Mouse (Mus musculus) embryo, embryonic 9.5 days (tissue): ENCODE measurements around the gene Fgfr2.

Experiments used
- DNase-seq: peaks from one replicate; pipeline ENCODE4 v3.0.0-alpha.2; 2017; ENCODE audit errors: extremely low spot score

The Fgfr2 gene

DNA sequence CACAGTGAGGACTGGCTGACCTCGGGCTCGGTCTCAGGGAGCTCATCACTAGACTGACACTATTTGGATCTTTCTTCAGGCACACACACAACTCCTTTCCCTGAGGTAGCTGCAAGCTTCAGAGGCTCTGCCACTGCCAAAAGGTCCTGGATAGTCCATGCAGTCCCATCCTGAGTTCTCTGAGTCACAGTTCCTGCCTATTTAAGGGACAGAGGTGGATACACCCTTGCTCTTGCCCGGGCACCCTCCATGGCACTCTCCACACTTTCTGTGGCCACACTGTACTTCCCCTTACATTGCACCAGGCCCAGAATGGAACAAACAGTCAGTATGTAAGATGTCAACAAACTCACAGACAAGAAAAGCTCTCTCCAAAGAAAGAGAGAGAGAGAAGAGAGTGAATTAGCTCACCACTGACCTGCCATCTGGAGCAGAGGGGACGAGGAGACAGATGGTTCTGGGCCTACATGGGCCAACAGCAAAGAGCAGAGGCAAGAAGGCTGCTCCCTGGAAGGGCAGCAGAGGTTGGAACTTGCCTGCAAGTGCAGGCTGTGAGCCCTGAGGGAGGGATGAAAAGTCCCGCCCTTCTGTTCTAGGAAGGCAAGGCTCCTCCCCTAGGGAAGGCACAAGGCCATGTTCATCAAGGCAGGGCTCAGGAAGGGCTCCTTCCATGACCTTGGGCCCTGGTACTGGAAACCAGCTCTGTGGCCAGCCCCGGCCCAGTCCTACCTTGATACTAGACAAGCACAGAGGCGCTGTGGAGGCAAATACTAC, 346.6 kb downstream of the Fgfr2 start:
- DNase-seq: no peak

DNA sequence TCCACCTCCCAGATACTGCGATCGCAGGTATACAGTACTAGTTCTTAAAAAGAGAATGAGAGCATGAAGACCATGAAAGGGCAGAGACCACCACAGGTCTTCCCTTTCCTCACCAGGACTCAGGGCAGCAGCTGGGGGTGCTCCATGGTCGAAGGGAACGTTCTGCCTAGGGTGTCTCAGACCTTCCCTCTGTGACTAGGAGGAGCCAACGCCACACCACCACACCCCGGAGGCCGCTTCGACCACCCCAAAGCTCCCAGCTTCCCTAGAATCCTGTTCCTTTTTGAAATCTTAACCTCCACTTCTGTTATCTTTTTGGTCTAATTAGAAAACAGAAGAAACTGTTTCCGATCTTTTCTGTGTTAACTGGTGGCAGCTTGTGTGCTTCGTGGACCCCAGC, 347.2 kb downstream of the Fgfr2 start:
- DNase-seq: no peak

DNA sequence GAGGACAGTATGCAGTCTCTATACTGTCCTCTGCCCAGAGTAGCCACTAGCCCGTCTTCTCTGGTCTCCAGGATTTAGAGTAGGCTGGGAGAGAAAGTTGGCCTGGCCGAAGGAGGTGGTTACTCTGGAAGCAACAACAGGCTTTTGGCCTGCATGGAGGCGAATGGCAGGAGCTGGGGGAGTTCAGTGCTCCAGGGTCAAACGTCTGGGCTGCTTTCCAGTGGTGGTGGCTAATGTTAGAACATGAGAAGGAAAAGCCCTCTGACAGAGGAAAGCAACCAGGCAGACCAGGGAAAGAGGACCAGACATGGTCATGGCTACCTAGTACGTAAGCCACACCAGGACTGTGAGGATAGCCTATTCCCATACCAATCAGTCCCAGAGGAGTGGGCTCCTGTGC, 347.8 kb downstream of the Fgfr2 start:
- DNase-seq: no peak

DNA sequence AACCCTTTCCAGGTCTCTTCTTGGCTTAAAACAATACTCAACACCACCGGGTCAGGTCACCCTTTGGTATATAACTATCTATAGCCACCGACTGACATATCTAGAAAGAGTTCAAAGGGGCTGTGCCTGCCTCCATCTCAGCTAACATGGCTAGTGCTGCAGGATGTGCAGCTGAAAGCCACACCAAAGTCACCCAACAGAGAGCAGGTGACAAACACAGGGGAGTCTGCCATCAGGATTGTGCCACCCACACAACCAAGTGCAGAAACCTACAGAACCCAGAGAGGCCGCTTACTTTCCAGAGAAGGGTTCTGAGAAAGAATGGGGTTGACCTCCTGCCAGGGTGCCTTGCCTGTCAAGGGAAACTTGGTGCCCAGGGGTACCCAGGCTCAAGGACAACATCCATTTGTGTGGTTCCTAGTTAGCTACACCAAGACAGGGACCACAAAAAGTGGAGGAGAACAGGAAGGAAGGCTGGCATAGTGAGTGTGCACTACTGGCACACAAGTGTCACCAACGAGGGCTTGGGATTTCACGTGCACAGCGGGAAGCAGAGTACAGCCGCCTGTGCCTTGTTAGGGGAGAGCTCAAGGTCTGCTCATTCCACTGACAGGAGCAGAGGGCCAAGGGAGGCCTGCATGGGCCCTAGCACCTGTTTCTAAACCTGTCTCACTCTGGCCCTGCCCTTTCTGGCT, 350.0 kb downstream of the Fgfr2 start:
- DNase-seq: no peak

DNA sequence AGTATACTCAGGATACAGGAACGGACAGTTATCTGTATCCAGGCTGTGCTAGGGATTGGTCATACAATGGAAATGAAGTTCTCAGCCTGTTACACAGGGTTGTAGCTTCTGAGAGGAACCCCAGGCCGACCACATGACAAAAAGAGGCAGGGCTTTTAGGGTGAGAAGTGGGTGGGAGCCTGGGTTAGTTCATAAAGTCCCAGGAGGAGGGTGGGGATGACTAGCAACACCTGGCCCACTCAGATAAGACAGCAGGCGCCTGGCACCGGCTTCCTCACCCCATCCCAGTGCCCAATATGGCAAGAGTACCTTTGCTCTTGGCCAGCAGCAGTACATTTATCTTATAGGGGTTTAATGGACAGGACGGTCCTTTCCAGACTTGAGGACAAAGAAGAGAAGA, 350.7 kb downstream of the Fgfr2 start:
- DNase-seq: no peak

DNA sequence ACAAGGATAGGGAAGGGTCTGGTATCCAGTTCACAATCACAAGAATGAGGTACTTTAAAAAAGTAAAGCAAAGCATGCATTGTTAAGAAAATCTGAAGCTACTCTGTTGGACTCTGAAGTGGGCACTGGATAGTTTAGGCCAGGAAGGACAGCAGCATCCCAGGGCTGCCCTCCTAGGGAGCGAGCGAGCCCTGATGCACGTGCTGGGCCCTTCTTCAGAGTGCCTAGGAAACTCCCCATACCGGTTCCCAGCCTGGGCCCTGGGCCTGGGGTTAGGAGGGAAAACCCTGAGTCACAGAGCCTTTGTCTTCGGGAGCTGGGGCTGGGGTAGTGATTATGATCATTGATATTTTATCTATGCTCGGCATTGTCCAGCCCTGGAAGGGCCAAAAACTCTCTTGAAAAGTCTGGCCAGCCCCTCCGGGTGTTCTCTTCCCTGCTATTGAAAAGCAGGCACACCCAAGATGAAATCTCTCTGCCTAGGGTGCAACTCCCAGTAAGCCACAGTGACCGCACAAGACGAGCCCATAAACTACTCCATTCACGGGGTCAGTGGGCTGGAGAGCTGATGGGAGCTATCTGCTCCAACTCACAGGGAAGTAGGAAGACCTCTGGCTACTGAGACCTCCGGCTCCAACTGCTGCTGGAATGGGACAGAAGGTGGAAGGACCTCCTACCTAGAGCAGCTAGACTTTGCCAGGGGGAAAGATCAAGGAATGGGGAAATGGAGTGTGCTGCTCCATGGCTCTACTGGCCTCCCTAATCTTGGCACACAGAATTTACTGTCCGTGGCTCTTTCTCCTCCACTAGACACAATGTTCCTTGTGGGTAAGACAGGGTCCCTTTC, 354.4 kb downstream of the Fgfr2 start:
- no peak for DNase-seq

DNA sequence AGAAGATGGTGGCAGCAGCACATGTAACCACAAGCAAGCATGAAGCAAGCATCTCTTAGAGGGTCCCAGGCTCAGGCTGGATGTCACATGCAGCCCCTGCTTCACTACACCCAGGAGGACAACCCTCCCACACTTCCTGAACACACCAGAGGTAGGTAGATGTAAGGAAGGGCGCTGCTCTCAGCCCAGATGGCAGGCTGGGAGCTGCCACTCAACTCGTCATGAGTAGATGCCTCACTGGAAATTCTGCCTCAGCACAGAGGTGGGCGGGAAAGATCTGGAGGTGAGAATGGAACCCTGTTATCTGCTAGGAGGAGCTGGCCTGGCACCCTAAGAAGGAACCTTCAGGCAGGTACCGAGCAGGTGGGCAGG, 355.2 kb downstream of the Fgfr2 start:
- no peak for DNase-seq

DNA sequence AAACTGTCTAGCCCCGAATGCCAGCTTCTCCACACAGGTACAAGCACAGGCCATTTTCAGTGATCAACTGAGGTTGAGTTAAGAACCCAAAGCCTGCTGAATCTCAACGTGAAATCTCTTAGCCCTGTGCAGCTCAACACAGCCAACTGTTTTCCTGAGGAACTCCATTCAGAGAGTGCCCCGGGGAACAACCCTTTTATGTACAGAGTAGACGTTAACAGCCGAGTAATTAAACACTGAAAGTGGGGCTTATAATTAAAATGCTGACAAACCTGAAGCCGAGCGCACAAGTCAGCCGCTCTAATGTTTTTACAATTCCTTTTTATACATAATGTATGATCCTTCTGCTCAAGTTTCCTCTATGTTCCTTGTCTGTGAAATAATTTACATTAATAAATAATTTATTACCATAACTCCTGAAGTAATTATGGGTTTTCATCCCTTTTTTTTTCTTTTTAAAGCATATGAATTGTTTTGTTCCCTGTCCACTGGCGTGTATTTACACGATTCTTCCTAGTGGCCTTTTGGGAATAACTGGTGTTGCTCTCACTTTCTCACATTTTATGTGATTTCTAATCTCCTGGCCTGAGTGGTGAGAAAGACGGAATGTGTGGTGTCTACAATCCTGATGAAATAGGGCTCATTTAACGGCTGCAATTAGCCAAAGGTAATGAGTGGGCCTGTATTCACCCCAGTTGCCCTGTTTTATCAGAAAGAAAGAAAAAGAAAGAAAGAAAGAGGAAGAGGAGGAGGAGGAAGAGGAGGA, 355.7 kb downstream of the Fgfr2 start:
- no peak for DNase-seq

DNA sequence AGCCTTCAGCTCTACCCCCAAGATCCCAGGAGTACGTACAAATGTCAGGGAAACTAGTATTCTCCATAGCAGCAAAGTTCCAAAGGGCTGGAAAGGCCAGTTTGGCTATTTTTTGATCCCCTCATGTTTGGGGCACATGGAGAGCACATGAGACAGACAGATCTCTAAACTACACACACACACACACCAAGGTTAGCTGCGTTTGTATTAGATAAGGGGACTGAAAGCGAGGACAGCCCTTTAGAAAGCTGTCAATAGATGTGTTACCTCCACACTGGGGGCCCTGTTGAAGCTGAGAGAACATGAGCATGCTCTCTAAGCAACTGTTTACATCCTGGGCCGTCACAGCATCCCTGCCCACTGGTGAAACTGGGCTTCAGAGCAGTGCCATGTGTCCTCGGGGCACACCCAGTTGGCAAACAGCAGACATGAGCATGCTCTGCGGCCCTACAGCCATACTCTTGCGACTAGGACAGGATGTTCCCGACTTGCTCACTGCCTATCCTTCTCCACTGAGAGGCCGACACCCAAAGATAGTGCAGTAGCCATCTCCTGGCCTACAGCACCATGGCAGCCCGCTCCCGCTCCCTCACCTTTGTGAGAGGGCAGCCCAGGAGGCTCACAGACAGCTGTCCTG, 356.8 kb downstream of the Fgfr2 start:
- DNase-seq: no peak

DNA sequence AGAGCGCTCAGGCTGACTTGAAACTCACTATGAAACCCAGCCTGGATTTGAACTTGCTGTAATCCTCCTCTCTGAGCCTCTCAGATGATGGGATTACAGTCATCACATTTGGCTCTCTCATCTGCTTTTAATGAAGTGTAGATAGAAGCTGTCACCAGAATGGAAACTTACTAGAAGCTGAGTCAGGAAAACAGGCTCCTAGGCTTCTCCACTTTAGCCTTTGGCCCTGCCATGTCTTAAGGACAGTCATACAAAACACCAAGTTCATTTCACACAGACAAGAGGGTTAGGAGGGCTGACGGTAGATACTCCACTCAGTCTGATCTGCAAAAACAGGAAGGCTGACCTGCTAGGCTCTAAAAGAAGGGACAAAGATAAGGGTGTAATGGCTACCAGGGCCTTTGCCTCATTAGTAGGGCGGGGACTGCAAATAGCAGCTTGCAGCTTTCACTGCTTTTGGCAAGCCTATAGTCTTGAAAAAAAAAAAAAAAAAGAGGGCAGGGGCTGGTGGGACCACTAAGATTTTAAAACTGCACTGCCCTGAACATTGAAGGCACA, 357.4 kb downstream of the Fgfr2 start:
- no peak for DNase-seq

DNA sequence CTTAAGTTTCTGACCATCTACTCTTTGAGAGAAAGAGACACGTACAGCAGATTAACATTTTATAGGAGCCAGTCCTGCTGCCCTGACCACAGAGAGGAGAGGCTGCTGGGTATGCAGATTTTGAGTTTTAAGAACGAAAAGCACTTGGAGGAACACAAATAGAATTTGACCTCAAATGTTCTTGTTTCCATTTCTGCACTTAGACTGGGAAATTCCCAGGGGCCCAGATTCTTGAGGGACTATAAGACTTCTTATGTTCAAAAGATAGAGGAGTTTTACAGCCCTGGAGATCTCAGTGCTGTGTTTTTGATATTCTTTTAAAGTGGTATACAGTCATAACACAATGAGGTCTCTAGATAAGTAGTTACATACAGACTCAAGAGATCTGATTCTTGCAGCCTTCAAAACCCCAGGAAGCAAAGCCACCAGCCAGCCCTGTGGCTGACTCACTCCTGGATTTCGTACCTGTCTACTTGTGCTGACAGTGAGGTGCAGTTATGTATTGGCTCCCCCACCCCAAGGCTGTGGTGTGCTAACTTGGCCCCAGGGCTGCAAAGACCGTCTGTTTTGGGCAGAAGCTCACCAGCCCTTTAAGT, 358.2 kb downstream of the Fgfr2 start:
- DNase-seq: no peak

DNA sequence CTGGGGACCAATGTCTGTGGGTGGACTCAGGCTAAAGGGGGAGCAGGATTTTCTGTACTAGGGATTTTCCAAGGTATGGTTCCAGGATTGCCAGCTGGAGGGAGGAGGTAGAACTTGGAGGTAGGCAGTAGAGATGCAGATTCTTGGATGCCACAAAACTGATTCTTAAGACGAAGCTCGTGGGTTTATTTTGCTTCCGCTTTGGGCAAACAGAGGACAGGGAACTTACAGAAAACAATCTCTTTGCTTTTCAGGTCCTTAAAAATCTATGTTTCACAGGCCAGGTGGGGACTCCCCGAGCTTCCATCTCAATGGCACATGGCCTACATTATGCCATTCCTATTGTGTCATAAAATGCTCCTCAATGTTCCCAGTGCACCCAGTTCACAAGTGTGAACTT, 358.8 kb downstream of the Fgfr2 start:
- DNase-seq: no peak

DNA sequence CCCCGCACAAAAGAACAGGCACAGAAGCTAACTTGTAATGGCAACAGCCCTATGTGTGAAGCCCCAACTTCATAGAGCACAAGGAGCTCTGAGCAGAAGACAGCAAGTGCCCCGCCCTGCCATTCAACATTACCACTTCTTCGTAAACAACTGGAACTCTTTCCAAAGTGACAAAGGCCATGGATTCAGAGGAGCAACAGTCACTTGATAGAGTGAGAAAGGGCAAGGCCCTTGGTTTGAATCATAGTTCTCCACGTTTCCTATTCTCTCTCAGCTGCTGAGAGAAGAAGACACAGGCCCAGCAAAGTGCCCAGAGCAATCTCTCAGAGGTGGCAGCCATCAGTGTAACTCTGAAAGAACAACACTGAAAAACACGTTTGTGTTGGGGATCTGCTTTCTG, 359.2 kb downstream of the Fgfr2 start:
- DNase-seq: no peak

DNA sequence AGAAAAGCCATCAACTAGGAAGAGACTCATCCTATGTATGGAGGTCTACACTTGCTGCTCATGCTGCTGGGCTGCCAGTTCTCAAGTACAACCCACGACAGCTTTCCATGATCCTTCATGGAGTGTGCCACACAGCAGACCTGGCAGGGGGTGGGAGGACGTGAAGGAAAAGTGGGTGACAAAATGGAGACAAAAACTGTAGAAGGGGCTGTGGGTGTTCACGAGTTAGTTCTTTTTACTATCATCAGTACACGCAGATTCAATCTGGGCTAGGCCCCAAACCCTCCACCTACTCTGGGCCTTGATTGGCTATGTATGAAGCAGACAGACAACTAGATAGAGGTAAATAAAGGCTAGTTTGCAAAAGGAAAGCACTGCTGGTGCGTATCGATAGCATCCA, 359.8 kb downstream of the Fgfr2 start:
- DNase-seq: no peak

DNA sequence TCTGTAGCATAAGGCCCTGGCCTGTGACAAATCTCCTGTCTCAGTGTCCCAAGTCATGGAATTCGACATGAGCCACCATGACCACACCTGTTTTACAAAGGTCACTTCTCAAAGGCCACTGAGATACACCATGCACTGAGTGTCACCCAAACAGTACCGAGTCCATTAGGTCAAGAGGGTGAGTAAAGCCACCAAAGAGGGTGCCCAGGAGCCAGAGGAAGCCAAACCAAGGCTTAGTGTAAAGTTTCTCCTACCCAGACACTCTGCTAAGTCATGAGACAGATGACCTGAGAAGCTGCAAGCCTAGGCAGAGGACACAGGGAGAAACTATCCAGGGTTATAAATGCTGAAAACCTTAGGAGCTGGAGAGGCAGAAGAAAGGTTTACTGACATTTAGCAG, 361.7 kb downstream of the Fgfr2 start:
- no peak for DNase-seq

DNA sequence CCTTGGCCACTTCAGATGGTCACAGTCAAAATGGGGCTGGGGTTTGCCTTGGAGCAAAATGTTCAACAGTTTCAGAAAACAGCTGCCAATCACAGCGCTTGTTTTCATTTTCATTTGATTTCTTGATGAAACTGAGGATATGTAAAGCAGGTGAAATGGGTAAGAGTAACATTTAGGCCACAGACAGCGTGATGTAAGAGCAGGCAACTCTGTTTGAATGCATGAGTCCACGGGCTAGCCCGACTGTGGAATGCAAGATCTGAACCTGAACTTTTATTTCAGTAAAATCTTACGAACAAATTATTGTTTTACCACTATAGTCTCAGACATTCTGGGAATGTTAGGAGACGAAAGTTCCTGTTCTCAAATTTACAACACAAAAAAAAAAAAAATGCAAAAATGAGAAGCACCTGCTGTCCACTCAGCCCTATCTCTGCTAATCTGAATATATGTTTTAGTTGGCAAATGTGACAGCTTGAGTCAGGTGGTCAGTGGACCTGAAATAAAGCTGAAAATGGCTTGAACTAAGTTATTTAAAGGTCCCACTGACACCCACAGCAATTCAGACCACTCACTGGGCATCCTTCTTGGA, 362.5 kb downstream of the Fgfr2 start:
- no peak for DNase-seq

DNA sequence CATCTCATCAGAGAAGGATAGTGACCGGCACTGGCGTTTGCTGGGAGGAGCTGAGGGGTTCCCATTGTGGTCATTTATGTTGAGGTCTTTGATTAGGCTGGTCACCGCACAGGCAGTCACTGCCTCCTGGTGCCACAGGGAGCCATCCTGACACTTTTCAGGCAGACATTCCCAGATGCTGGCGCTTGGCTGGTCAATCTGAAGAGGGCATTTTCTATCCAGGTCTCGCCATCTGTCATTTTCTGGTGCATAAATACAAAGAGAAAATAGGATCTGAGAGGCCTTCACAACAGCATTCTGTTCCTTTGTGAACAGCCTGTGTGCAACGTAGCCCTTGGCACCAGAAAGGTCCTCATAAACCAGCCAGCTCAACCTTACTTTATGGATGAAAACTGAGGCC, 363.2 kb downstream of the Fgfr2 start:
- DNase-seq: no peak

DNA sequence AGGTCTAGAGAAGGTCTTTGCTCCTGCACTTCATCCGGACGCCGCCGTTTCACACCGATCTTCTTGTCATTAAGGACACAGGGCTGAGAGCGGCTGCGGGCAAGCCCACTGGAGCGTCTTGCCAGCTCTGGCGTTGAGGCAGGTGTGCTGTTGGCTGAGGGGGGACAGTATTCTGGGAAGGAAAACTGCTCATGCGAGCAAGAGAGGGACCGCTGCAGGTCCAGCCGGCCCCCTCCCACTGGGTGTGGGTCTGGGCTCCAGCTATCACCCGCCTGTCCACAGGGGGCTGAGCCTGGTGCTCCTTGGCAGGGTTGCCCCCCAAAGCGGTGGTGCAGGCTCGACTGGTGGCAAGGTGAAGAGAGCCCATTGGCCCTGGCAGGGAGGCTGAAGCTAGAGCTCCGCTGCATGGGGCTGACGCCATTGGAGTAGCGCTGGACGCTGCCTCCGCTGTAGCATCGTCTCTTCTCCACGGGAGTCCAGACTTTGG, 363.7 kb downstream of the Fgfr2 start:
- no peak for DNase-seq

DNA sequence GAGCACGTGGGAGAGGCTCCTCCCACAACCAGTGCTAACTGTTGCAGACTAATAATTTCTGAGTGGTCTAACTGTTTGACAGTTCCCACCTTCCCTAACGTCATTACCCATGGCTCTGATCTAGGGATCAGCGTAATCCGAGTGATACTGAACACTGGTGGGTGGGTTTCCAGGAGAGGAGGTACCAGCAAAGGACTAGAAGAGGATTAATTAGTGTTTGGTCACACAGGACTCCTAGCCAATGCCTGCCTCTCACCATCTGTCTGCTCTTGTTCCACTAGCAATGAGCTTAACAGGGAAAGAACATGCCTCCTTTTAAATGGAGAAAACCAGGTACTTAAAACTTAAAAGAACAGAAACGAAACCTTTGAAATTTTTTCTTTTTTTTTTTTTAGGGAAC, 364.3 kb downstream of the Fgfr2 start:
- no peak for DNase-seq

DNA sequence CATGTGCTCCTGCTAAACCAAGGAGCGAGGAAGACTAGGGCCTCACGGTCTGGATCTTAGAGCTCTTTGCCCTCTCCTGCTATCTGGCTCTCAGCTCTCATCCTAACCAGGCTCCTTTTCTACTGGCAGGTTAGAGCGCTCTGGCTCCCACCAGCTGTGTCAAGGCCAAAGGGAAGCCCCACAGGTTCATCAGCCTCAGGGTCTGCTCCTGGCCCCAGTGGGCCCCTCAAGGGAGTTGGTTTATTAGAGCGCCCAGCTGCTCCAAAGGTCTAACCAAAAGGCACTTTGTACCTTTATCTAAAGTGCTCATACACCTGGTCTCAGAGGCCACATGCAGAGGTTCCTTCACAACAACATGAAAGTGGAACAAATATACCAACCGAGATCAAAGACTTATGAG, 366.8 kb downstream of the Fgfr2 start:
- no peak for DNase-seq
